Mouse (Mus musculus) frontal cortex, postnatal 10 days (tissue): ENCODE measurements around the gene 1700003H04Rik.

Source experiments
- DNase-seq, 2 experiments: peaks; one replicate each; pipeline ENCODE4 v3.0.0; 2022; ENCODE audit warnings: low spot score in 2 of 2, mixed read lengths in 1 of 2

Gene 1700003H04Rik

DNA sequence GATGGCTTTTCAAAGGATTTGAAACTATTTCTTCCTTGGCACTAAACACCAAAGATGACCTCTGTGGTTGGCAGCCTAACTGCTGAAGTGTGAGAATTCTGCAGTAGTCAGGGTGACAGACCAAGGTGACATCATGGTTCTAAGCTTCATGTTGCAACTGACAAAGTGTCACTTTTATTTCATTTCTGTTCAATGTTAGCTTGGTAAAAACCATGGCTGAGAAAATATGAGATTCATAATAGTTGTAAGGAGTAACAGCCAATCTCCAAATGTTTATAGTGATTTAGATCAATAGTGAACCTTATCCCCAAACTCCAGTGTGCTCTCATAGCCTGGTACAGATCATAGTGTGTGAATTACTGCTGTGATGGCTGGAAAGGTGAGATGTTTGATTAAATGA, at the start of gene 1700003H04Rik:
1700003H04Rik (minus strand) TSS at position 101 of the 400 bp plus-strand sequence.
- no peak for DNase-seq

DNA sequence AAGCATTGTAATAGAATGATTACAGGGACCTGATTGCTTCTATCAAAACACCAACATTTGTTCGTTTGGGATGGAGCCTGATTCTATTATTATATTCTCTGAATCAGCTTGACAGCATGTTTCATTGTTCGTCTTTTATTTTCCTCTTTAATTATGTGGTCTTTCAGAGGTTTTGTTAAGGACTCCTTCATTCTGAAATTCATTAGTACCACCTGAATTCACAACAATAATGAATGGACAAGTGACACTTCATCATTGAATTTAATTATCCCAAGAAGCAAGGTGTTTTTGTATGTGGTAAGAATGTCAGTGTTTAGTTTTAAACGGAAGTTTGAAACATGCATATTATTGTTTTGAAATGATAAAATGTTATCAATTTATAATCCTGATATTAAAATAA, 42.1 kb upstream of the 1700003H04Rik start:
- DNase-seq: no peak

DNA sequence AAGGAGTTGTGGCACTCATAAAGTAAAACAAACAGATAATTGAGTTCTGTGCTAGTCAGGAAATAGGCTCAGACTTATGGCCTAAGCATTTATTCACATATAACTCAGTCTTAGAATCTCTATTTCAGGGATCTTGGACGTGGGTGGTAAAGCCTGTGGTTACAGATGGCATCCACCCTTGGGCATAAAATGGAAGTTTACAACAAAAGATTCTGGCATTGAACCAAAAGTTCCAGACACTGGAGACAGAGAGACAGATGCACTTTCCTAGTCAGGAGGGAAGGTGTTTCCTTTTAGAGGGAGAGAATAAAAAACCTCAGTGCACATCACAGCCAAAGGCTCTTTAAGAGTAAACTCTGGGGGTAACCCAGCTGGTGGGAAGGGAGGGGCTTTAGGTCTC, 32.4 kb upstream of the 1700003H04Rik start:
- peak in 1 of 2 experiments; percentile 26 for DNase-seq

DNA sequence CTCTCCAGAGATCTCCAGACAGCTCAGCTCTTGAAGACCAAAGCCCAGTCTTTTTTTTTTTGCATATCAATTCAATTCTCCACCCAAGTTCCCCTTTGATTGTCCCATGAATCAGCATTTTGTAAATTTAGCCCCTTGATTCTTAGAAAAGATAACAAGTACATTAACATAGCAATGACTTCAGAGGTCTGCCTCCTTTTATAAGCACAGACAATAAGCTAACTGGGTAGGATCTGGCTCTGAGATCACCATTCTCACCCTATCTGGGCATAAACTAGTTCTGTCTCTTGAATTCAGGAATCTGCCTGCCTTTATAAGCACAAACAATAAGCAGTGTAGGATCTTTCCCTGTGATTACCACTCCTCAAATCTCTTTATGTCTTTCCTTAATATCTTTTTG, 29.1 kb upstream of the 1700003H04Rik start:
- no peak for DNase-seq

DNA sequence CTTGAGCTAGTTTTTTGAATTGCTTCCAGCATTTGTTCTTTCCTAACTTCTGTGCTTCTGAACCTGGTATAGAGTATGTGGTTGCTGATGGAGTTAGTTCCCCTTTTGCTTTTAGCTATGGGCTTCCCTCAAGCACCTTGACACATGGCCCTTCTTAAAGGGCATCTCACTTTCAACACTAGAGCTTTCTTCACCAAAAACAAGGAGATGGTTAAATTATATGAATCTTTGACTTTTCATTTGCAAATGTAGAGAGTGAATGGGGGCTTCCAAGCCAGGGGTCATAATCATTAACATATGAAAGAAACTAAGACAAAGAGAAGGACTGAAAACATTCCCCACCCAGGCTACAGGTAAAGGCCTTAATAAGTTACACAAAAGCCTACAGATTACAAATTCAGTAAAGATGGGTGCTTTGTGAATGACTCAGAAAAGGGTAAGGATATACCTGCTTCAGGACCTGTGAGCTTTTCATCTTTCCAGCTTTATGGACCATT, 25.2 kb upstream of the 1700003H04Rik start:
- no peak for DNase-seq

DNA sequence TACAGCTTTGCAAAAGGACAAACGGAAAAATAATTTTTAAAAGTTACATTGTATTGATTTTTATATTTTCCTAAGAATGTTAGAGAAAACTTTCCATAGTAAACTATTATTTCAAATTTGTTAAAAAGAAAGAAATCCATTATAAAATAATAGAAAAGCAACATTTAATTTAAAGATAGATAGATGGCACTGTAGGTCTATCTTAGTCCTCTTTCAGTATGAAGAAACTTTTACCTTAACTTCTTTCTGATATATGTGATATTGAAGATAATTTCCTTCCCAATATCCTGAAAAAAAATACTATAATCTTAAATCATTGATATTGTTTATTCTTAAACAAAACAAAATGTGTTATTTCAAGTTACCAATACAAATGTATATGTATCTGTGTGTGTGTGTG, 24.6 kb upstream of the 1700003H04Rik start:
- DNase-seq: no peak

DNA sequence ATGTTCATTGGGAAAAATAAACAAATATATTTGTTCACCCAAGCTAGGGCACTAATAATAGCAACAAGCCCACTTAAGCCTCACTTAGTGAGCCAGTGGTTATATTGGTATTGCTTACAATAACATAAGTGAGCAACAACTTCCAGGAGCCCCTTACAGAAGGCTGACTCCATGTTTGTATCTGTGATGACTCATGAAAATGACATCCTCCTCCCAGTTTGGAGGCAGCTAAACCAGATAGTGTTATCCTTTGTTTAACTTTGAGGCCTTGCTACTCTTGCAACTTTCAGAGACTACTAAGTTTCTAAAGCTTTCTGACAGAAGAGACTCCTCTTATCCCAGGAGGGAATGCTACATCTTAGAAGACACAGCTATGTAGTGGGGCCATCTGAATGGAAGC, 16.9 kb upstream of the 1700003H04Rik start:
- no peak for DNase-seq

DNA sequence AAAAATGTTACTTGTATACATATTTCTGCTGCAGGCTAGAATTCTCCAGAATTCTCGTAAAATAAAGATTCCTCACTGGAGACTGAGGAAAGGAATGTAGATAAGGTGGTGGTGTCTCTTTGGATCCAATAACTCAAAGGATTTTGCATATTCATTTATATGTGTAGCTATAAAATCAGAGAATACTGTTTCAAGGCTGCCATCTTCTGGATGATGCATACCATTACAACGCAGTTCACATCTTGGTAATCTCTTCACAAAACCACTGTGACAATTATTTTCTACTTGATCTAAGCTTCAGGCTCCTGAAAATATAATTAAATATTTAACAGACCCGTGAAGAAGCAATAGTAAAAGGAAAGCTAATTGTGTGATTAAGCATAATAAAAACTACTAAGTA, 6.6 kb upstream of the 1700003H04Rik start:
- no peak for DNase-seq

DNA sequence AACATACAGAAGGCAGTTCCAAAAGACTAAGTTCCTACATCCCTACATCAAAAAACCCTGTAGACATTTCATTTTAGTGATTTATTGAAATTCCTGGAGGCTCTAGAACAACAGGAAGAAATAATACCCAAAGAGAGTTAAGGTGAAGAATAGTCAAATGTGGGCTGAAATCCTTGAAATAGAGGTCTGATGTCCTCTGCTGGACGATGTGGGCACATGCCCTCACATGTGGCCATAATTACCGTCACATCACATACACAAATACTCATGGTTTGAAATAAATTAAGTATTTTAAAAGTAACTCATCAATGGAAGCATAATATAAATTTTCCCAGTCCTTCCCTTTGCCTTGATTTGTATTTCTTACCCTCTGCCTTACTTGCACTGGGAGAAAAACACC, 4.9 kb upstream of the 1700003H04Rik start:
- DNase-seq: no peak

DNA sequence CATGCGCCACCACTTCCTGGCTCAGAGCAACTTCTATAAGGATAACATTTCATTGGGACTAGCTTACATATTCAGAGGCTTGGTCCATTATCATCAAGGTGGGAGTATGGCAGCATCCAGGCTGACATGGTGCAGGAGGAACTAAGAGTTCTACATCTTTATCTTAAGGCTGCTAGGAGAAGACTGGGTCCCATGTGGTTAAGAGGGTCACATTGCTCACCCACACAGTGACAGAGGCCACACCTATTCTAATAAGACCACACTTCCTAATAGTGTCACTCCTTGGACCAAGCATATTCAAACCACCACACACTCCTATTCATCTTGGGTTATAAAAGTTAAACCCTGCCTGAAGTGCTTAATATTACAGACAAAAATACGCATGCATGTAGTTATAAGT, 23.6 kb downstream of the 1700003H04Rik start:
- DNase-seq: no peak

DNA sequence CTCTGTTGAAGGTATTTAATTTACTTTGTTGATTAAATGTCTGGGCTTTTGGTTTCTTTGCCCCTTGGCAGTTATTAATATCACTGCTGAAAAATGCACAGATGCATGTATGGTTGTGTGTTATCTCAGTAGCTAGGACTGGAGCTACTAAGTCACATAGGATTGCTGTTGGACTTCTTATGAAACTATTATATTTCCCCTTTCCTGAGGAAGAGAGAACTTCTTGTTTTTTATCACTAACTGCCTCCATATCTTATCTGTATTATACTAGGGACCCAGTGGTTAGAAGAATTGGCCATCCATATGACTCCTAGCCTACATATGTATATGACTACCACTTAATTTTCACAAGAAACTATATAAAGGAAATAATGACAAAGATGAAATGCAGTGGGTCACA, 24.9 kb downstream of the 1700003H04Rik start:
- DNase-seq: no peak

DNA sequence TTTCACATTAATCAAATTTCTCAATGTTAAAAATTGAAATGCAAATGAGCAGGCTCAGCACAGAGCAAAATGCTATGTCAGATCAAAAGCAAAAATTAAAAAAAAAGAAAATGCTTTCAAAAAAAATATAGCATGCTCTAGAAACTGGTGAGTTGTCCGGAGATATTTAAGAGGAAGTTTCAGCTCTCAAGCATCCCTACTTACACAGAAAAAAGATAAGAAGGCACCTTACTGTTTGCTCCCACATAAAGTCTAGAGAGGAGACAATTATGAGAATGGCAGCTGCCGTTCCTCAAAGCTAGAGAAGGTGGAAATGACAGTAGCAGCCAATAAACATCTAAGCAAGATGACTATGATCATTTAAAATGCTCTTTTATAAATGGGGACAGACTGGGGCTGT, 25.8 kb downstream of the 1700003H04Rik start:
- DNase-seq: no peak

DNA sequence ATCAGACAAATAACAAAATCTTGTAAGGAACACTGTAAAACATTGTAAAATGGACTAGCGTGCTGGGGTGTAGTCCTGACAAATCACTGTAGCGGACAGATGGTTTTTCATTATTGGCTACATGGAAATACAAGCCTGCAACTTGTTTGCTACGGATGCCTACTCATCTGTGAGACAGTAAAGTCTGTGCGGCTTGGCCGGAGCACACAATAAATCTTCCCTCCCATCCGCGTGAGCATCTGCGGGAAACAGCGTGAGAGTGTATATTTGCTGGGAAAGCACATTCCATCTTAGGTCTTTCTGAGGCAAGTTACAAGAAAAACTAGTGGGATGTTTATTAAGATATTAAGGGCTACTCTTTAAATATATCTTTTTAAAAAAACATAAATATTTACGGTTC, 32.0 kb downstream of the 1700003H04Rik start:
- DNase-seq: no peak

DNA sequence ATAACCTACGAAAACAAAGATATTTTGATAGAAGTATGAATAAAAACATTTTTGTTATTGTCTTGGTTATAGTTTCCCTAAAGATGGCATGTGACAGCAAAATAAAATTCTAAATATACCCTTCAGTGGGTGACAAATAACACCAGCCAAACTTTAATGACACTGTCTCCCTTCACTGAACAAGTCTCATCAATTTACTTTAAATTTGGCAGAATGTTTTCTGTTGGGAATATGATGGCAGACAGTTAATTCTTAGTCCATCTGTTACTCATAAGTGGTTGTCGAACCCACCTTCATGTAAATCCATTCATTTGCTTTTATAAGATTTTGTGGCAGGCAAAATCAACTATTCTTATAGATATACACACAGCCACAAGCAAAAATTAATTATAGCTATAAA, 42.6 kb downstream of the 1700003H04Rik start:
- DNase-seq: no peak

DNA sequence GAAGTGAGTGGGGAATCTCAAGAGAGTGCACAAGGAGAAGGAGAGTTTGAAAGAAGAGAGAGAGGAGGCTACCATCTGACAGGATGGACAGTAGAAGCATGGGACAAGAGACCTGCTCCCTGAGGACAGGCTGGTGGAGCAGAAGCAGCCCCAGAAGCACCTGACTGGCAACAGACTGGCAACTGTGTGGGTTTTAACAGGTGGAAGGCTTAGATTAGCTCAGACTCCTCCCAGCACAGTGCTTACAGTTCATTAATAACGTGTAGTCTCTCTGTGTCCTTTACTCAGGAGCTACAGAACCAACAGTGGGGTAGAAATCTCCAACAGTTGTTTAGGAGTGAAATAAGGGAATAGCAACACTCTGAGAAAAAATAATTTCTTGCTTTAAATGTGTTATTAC, 44.3 kb downstream of the 1700003H04Rik start:
- no peak for DNase-seq

DNA sequence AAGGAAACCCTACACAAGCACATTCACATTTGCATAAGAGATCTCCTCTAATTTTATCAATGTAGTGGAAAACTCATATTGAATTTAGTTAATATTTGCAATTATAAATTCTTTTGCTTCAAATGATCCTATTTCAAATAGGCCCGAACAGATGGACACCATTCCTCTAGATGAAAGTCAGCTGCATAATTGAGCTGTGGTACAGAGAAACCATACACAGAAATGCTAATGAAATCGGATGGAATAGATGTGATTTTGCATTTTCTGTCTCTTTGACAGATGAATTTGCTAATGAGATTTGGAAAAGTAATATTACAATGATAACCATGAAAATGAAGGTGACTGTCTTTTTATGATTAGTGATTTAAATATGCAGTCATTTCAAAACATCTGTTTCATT, 62.1 kb downstream of the 1700003H04Rik start:
- no peak for DNase-seq
